Mouse (Mus musculus) MEL-GATA-1-ER (cell line): Measurements from ENCODE around the gene Baz1a.

Experiments
- DNase-seq: peaks from one replicate; pipeline ENCODE4 v3.0.0-alpha.2; 2012; ENCODE audit warnings: low read depth; ENCODE audit errors: extremely low read depth

Baz1a gene

DNA sequence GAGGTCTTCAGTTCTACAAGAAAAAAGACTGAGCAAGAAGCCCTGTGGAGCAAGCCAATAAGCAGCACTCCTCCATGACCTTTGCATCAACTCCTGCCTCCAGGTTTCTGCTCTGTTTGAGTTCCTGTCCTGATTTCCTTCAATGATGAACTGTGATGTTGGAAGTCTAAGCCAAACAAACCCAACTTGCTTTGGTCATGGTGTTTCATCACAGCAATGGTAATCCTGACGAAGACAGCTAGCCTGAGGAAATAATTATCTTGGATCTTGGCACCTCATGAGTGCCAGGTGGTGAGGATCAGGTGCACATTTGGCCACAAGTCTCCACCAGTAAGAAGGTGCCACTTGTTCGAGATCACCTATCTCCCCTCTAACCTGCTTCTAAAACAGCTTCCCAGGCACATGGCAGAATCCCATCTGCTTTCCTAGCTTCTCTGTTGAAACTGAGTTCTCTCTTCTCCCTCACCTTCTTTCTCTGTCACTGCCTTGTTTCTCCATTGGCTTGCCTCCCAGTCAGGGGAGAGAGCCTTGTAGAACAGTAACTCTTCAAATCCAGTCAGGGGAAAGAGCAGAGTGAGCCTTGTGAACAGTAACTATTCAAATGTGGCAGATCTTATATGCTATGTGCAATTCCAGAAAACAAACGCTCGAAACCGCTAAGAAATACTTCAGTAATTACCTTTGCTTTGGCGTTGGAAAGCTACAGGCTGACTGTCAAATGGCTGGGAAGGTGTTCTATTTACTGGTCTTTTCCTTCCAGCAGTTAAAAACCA, at the start of gene Baz1a:
Gene Baz1a (minus strand): TSS at position 723 of the 773 bp plus-strand sequence.
- DNase-seq = no peak

- no peak for DNase-seq
Measured at GRCm38 (mm10) chr12:55062141-55062540, 48.0 kb upstream of the Baz1a start.

- DNase-seq = no peak
Measured at GRCm38 (mm10) chr12:55061006-55061405, 46.9 kb upstream of the Baz1a start.

GRCm38 (mm10) chr12:55060212-55060898, 46.2 kb upstream of the Baz1a start:
- DNase-seq = peak; percentile 71

DNA sequence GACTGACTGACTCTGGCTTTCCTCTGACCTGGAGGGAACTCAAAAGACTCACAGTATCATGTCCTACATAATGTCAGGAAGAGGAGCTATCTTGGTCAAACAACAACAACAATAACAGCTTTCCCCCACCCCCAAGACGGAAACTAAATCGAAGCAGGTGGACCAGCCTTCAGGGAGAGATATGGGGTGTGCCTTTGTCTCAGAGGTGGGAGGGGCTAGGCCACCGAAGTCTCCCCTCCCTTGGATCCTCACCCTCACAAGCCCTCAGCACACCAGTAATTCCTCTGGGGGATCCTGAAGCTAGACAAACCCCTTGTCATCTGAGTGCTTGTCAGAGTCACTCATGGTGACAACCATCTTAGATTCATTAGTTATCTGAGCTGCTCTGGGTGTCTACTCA, 45.7 kb upstream of the Baz1a start:
- DNase-seq = no peak

DNA sequence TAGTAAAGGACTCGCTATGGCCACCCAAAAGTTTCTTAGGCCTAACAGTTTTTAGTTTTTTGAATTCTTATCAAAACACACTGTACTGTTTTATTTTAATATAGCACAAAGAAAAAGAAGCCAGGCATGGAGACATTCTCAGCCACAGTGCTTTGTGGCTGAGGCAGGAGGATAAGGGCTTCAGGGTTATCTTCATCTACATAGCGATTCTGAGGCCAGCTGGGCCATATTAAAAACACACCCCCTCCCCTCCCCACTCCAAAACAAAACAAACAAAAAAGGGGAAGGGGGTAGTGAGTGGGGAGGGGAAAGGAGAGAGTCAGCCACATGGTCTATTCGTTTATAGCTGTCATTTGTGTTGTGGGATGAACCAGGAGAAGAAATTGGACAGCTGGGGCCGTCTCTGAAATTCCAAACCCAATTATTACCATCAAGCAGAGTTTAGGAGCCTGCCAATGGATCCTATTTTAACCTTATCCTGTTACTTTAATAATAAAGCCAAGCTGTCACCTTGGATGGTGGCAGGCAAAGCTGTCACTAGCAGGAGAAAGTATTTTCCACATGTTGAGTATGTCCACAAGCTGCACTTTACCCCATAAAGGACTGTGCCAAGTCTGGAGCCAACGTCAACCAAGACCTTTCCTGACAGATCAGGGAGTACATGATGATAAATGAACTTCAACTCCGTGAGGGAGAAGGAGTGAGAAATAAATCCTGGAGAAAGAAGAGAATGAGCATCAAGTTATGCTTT, 44.9 kb upstream of the Baz1a start:
- DNase-seq = no peak

DNA sequence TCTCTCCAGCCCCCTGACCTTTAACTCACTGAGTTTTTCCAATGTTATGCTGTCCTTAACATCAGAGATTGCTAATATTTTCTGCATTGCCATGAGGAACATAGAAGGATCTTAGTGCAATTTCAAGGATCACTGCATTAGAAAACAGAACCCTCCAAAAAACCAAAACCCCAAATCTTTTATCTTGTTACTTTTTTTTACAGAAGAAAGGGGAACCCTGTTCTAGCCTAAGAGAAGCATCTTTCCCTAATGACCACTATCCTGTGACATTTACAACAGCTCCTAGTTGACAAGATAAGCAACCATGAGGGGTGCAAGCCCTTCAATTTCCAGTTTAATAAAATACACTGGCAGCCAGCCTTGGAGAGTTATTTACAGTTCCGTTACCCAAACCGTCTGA, 42.6 kb upstream of the Baz1a start:
- DNase-seq = no peak

- no peak for DNase-seq
Measured at GRCm38 (mm10) chr12:55054551-55055241, 40.5 kb upstream of the Baz1a start.

DNA sequence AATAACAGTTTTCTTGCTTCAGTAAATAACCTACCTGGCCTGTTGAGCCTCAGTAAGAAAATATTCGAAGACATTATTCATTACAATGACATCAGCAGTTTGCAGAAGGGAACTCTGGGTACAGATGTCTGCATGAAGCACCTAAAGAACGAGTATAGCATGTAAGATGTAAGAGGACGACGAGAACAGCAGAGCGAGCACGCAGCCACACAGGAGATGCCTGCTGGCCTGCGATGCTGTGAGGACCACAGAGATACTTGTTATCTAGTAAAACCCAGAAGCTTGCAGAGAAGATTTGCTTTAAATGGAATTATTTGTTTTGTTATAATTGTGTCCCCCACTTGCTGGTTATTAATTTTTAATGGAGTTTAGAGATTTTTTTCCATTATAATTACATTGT, 39.1 kb upstream of the Baz1a start:
- peak; percentile 32 for DNase-seq

DNA sequence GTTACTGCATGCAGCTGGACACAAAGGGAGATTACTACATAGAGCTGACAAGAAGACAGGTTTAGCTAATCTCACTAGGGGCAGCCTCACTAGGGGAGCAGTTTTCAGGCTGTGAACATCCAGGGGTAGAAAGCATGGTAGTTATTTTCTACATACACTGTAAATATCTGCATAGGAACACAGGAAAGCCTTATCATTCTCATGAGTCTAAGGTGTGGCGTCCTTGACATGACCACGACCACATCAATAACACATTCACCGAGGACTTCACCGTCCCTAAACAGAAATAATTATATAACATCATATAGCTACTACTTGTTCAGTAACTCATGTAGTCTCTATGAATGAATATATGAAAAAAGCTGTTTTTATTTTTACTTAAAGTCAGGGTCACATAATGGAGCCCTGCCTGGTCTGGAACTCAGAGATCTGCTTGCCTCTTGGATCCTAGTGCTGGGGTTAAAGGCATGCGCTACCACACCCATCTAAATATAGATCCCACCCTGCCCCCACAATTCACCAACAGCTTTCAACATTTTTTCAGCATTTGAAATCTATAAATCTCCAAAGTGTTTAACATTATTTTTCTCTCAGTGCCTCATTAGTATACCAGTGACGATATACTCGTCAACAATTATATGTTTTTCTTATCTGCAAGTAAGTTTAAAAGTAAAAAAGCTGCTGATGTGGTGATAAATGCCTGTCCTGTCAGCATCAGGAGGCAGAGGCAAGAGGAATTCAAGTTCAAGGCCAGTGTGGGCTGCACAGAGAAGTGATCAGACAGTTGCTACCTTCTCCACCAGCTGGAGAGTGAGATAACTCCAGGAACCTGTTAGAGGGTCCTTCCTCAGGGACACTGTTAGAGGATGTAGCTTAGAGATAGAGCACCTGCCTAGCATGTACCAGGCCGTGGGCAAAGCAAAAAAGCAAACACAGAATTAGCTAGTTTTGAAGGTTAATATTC, 37.3 kb upstream of the Baz1a start:
- DNase-seq = peak; percentile 83

DNA sequence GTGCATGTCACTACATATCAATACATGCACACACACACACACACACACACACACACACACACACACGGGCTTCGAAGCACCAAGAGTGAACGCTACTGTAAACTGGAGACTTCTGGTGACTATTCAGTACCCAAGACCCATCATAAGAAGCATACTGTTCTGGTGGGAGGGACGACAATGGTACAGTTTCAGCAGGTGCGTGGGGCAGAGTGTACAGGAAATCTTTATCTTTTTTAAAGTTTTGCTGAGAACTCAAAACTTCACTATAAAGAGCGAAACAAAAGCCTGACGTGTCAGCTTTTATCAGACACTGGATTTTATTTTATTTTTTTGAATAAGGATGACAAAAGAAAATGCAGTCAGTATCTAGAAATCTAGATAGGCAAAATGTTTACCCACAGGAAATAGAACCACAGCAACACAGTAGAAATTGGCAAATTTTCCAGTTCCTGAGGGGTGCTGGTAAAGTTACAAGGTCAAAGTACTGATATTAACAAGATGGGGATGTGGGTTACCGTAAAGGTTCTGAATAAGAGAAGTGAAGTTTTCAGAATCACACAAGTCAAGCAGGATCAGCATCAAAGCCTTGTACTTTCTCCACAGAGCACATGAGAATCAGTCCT, 35.7 kb upstream of the Baz1a start:
- DNase-seq = no peak

DNA sequence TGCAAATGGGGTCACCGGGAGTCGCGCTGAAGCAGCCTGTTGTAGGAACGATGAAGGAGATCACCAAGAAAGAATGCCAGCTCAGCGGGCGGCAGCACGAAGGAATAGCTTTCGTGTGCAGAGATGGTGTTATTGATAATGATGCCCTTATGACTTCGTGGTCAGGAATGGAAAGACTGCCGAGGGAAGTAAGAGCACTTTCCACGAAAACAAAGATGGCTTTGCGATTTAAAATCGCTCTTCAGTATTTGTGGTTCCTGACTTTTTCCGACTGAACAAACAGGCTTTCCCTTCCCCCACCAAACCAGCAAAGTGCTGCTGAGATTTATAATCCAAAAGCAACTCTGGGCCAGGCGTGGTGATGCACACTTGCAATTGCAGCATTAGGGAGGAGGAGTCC, 26.9 kb upstream of the Baz1a start:
- no peak for DNase-seq

DNA sequence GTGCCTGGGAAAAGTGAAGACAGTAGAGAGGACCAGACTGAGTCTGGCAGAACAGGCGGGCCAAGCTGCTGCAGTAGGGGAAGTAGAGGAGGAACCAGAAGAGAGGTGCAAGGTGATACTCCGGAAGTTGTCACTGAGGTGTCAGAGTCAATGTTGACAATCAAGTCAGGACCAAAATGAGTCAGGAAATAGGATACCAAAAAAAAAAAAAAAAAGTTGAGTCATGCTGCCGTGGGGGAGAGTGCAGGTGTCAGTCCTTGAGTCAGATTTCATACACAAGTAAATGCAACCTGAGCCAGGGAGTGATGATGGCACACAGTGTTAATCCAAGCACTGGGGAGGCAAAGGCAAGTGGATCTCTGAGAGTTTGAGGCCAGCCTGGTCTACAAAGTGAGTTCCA, 12.9 kb upstream of the Baz1a start:
- no peak for DNase-seq

GRCm38 (mm10) chr12:55023284-55023683, 9.1 kb upstream of the Baz1a start:
- no peak for DNase-seq

DNA sequence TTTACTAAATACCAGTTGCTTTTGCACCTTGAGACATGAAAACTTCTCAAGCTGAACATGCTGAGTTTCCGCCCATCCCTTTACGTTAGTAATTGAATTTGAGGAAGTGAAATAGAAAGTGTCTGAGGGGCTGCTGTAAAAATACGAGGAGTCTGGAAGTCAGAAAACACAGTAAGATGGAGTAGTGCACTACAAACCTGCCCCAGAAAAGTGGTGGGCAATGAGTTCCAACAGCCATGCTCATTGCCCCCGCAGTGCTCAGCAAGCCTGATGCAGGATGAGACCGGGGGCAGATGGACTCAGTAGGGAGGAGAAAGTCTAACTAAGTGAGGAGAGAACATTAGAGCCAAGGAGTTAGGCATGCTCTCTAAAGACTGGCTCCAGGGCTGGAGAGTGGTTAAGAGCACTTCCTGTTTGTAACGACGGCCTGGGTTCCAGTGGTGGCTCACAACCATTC, 5.3 kb upstream of the Baz1a start:
- DNase-seq = peak; percentile 27

- DNase-seq = no peak
Measured at GRCm38 (mm10) chr12:55017119-55017721, 3.1 kb upstream of the Baz1a start.

- DNase-seq = peak; percentile 21
Measured at GRCm38 (mm10) chr12:55016339-55017118, 2.4 kb upstream of the Baz1a start.

GRCm38 (mm10) chr12:55015428-55015827, 1.3 kb upstream of the Baz1a start:
- no peak for DNase-seq

GRCm38 (mm10) chr12:55013031-55013430, 1.1 kb downstream of the Baz1a start:
- no peak for DNase-seq
